Mouse (Mus musculus) layer of hippocampus, adult 2 months (tissue): ENCODE measurements at regions not wholly inside any gene's neighbourhood (a gene's known extent, or its start where the extent isn't known, plus 50 kb on each side); places are given as distances from the start of the nearest gene placed in this dataset.

ENCODE experiments used
- DNase-seq, 2 experiments: peaks; one replicate each; pipeline ENCODE4 v3.0.0; 2022; ENCODE audit warnings: low spot score in 2 of 2
- H3K27ac ChIP-seq: fragments of 200-600 bp; 2 replicates; pipeline ENCODE4 v1.8.1; 2022
- H3K4me3 ChIP-seq: fragments of 200-600 bp; 2 replicates; pipeline ENCODE4 v1.8.1; 2022; ENCODE audit warnings: mild to moderate bottlenecking
- CTCF ChIP-seq: fragments of 200-600 bp; conservative IDR thresholded peaks from 2 replicates; pipeline ENCODE4 v1.8.1; 2022; ENCODE audit warnings: antibody characterized with exemption, mild to moderate bottlenecking, moderate library complexity

DNA sequence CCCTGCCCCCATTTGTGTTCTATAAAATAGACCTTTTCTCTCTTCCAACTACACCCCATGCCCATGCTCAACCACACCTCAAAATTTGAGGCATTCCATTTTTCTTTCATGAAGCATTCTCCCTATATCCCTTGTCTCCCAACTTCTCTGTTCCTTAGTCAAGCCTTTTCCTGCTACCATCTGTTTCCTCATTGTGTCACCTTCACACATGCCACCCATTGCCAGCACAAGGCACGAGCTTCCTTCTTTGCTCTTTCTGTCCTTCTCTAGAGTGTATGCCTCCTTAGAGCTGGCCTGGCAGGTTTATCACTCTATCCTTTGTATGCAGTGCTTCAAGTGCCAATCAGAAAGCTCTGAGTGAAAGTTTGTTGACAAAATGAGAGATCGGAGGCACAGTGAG is 229.7 kb downstream of the Cbln1 start:
- TF ChIP-seq CTCF = no peak
- Histone ChIP-seq H3K27ac (no peak overlapping the region), H3K4me3 (no peak overlapping the region)
- DNase-seq = no peak

DNA sequence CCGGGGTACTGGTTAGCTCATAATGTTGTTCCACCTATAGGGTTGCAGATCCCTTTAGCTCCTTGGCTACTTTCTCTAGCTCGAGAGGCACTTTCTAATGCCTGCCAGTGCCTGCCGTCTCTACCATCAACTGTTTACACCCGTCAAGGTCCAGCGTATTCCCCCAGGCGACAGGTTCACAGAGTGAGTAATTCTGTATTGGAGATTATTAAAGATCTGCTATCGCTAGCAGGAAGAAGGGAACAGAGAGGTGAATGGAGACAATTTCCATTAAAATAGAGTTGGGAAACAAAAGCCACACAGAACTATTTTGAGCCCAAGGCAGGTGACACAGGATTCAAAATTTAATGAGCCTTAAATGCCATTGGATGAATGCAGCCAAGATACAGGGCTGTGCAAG is 235.2 kb downstream of the Cbln1 start:
- Histone ChIP-seq H3K4me3 (no peak overlapping the region), H3K27ac (no peak overlapping the region)
- no peak for DNase-seq
- TF ChIP-seq CTCF = no peak

DNA sequence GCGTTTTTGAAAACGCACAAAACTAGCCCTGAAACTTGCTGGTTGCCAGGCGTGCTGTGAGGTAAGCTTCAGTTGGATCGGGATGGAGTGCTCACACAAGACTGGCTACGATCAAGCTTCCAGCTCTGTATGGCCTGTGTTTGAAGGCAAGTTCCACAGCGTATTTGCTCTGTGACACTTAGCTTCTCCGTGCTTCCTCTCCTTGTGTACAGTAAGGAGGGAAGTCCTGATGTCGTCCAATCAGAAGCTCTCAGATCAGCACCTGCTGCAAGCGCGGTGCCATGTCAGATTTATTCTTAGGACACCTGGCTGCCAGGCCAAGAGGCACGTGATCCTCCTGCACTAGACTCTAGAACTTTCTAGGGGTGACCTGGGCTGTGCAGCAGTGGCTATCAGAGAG is 236.0 kb downstream of the Cbln1 start:
- TF ChIP-seq CTCF = no peak
- no peak overlapping the region for H3K27ac ChIP-seq
- no peak for DNase-seq
- no peak overlapping the region for H3K4me3 ChIP-seq

DNA sequence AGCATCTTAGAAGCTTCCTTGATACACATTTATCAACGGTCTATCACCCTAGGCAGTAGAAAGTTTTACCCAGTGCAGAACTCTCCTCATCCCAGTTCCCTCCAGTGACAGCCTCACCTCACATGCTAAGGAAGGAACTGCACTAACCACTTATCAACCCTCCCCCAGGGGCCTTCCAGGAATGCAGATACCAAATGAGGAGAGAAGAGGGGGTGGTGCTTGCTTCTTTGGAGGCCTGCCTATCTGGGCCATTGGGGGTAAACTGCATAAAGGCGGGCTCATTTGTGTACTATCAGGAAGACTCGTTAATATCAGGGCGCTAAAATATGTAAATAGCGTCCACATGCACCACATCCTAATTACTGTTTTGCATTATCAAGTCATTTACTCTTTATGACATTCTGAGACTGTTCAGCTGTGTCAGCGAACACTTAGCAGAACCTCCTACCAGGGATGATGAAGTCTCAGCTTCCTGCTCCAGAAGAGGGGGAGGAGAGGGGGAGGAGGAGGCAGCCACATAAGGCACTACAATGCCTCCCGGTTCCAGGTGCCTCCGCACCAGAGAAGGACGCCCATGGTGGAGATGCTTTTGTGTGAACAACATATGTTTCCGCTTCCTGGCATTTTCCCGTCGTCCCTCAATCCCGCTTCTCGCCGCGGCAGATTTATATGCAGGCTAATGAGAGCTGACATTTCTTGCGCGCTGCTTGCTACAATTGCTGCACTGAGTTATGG is 236.9 kb downstream of the Cbln1 start:
- no peak overlapping the region for H3K27ac ChIP-seq
- no peak for TF ChIP-seq CTCF
- peak; percentile 52 to 77 for DNase-seq
- 0 out of 2 replicates have a peak overlapping the region, but pooled peaks have one; percentile 8 for H3K4me3 ChIP-seq

DNA sequence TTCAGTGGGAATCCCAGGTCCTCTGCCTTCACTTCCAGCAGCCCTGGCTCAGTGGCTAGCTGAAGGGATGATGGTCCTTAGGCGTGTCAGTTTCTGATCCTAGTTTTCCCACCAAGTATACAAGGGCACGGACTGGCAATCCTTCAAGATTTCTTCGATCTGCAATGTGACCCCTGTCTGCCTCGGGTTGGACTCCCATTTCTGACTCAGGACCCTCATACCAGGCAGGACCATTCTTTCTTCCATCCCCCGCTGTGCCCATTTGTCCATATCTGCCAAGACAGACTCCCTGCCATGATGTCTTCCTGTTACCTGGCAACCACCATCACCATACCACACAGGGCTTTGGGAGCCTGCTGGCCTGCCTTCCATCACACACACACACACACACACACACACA is 238.1 kb downstream of the Cbln1 start:
- Histone ChIP-seq H3K27ac (no peak overlapping the region), H3K4me3 (no peak overlapping the region)
- DNase-seq = no peak
- no peak for TF ChIP-seq CTCF

DNA sequence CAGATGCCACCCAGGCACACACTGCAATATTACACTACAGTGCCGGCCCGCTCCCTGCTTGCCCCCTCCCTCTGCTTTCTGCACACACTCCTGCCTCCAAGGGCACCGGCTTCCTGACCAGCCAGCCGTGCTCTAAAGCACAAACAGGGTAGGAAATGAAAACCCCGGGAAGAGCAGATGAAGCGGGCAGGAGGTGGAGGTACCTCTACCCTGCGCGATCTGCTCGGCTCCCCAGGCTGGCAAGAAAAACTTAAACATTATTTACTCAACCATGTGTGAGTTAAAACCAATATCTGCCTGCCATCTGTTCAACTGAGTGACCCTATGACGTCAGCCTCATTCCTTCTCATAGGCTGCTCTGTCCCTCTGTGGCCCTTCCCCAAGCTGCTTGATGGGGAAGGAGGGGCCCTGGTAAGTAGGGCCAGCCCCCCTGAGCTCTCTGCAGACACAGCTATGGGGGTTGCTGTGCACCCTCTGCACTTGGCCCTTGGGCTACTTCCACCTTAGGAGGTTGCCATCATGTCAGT is 238.5 kb downstream of the Cbln1 start:
- H3K4me3 ChIP-seq = no peak overlapping the region
- DNase-seq = no peak
- no peak for TF ChIP-seq CTCF
- H3K27ac ChIP-seq = no peak overlapping the region

DNA sequence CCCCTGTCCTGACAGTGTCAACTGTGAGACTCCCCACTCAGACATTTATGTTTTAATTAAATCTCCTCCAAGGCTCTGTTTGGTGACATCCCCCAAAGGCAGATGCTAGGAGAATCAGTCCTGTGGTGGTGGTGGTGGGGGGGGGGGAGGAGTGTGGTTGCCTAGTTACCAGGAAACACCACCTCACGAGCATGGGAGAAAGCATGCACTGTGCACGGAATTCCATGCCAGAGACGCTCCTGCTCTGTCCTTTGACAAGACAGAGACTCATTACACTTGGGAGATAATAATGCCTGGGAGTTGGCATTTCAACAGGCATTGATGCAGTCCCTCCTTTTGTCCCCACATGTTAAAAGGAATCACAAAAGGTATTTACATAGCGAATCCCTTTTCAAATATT is 240.6 kb downstream of the Cbln1 start:
- no peak for TF ChIP-seq CTCF
- peak overlapping the region; percentile 49; the same call in 1 of the 2 replicates for H3K27ac ChIP-seq
- DNase-seq = no peak
- H3K4me3 ChIP-seq = no peak overlapping the region

DNA sequence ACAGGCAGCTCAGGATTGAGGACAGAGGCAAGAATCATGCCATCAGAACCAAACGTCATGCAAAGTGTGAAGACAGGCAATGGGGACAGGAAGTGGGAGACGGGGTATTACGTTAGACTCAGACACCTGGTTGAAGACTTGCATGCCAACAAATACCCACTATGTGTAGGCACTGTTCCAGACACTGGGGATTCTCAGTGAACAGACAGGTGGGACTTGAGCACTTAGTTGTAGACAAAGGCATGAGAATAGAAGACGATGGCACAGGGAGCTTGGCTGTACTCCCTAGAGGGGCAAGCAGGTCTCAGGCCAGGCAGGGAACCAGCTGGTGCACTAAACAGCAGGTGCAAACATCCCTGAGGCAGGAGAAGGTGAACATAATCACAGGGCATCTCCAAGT is 242.3 kb downstream of the Cbln1 start:
- H3K27ac ChIP-seq = no peak overlapping the region
- TF ChIP-seq CTCF = no peak
- no peak overlapping the region for H3K4me3 ChIP-seq

DNA sequence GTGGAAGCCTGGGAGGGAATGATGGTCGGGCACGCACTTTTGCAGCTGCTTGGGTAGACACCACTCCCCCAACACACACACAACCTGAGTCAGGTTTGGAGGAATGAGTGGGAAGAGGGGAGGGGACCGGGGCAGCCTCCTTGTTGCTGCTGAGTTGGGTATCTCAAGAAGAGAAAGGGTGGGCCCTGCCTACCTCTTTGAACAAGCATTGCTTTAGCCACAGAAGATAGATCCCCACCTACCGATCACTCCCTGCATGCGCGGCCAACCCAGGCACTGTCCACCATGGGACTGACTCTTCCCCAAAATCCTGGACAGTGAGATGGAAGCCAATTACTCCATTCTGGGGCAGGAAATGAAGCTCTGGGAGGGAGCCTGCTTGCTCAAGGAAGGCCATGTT is 243.2 kb downstream of the Cbln1 start:
- DNase-seq = no peak
- TF ChIP-seq CTCF = no peak
- Histone ChIP-seq H3K4me3 (no peak overlapping the region), H3K27ac (no peak overlapping the region)

More for the DNA sequence above, 242.3 kb downstream of the Cbln1 start:
- no peak for DNase-seq

DNA sequence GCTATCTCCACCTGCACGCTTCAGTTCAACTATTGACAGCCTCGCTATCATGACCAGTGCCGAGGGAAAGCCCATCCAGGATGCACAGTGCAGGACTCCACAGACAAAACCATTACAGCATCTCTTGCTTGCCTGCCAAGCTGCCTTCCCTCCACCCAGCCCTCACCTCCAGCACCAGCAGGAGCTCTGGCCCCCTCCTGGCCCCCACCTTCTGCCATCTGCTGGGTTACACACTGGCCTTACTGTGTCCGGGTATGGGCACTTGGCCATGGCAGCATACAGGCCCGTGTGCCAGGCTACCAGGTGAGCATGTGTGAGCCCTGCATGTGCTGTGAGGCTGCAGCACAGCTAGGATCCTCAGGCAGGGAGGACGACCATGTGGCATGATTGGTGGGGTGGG is 243.6 kb downstream of the Cbln1 start:
- no peak for TF ChIP-seq CTCF
- H3K4me3 ChIP-seq = no peak overlapping the region
- H3K27ac ChIP-seq = no peak overlapping the region
- DNase-seq = no peak

DNA sequence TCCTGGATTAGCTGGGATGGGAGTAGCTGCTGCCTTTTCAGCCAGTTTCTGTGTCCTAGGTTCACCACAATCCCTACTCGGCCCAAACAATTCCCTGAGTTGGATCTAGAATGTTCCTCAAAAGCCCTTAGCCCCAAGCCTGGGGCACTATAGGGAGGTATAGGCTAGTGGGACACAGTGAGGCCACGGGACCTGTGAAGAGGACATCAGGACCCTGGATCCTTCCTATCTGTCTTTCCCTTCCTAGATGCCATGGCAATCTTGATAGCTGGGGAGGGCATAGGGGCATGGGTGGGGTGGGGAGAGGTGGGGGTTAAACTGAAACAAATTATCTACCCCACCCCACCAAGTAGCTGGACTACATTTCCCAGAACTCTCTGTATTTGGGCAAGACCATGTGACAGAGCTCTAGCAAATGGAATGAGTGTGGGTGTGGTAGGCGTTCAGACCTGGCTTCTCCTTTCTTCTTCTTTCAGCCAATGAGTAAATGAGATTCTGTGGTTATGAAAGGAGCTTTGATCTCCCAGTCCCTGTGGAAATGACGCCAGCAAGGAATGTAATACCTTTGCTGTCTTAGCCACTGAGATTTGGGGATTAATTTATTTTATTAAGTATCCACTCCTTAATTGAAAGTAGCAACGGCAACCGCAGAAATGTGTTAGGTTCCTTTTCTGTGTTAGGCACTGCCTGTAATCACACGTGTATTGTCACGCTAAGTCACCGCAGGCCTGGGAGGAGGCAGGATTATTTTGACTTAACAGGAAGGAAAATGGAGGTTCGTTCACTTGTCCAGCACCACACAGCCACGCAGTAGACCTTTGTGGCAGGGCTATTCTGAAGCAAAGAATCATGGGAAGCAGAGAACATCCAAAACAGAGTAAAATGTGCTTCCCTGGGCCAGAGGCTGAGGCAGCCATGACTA is 246.6 kb downstream of the Cbln1 start:
- no peak for DNase-seq
- TF ChIP-seq CTCF = no peak

DNA sequence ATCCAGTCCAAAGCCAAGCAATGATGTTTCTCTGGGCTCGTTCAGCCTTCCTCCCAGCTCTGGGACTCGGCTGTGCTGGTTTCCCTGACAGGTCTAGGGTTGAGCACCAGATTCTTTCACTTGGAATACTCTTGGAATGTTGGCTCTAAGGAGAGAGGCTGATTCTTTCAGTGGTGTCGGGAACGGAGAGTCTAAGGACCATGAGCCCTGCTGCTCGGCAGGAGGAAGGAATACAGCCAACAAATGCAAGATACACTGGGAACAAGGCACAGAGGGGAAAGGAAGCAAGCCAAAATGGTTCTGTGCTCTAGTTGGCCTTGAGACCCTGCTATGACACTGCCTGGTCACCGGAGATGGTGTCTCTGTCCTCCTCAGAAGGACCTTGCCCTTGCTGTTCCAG is 251.8 kb downstream of the Cbln1 start:
- no peak overlapping the region for H3K27ac ChIP-seq
- no peak for TF ChIP-seq CTCF
- DNase-seq = no peak
- H3K4me3 ChIP-seq = no peak overlapping the region

More for the DNA sequence above, 246.6 kb downstream of the Cbln1 start:
- no peak overlapping the region for H3K27ac ChIP-seq
- no peak overlapping the region for H3K4me3 ChIP-seq

DNA sequence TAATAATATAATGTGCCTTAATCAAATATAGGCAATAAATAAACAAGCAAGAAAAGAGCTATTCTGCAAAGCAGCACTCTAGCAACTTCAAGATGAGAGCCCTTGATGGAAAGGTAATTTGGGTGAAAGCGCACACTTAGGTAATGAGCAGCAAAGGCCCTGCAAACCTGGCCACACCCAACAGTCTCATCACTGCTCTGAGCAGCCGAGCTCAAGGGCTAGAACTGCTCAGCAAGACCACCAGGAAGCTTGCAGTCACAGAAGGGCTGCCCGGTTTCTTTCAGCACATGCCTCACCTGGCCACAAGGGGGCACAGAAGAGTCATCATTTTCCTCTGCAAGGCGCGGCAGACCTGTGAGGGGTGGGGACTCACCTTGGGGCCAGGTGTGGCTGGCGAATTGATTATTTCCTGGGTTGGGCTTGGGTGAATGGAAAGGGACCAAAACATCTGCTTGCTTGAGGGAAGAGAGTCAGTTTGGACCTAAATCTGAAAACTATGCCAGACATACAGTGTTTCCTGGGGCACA is 253.4 kb downstream of the Cbln1 start:
- no peak overlapping the region for H3K27ac ChIP-seq
- DNase-seq = no peak
- peak; percentile 69 for TF ChIP-seq CTCF
- H3K4me3 ChIP-seq = no peak overlapping the region
